Mouse (Mus musculus): Measurements from ENCODE around the gene Mpp6. TPM values are rescaled to one million over a fixed set of nuclear protein-coding genes. Genes with fewer than 3 reads are reported as not detected.
A peak's percentile ranks its signal among the peaks of the same experiment; 100 is the strongest.

Mpp6 gene
- polyA plus RNA-seq, 1 experiment = 77.8 TPM

DNA sequence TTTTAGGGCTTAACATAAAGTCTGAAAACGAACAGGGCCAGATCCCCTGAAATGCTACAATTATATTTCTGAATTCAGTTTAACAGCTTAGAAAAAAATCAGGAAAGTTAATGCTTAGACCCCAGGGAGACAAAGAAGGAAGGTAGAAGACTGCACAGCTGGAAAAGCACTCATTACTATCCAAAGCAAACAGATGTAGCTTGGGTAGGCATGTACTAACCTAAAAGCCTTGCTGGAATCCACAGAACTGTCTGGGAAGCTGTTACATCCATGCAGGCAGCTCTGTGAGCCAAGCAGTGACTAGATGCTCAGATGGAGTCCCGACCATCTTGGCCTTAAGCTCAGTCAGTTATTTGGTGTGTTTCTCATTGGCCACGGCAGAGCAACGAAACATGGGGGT is 24.8 kb upstream of the Mpp6 start:
- TF ChIP-seq POLR2A (IDR thresholded peaks at IDR 0.05; ENCODE audit: insufficient read depth, low read length) (no peak), CTCF (IDR thresholded peaks at IDR 0.05; ENCODE audit: low read depth, low read length) (no peak), EP300 (IDR thresholded peaks at IDR 0.05; ENCODE audit: insufficient read depth, low read depth, low read length) (no peak)
- H3K9ac ChIP-seq (ENCODE audit: low read depth, poor library complexity, severe bottlenecking) = no peak overlapping the region
- no peaks in the 10 kb centered on the region for H3K4me1 ChIP-seq (ENCODE audit: control insufficient read depth, insufficient read depth, low read length)
- H3K36me3 ChIP-seq (ENCODE audit: control insufficient read depth, insufficient read depth, low read length, poor library complexity, severe bottlenecking) = no peaks in the 10 kb centered on the region
- H3K9me3 ChIP-seq (replicated peaks; ENCODE audit: control insufficient read depth, insufficient read depth, low read length, poor library complexity, severe bottlenecking) = no peaks in the 10 kb centered on the region; the same call in 1 of the 2 replicates
- no peak overlapping the region for H3K4me3 ChIP-seq (ENCODE audit: low read depth, low read length)
- H3K27ac ChIP-seq (ENCODE audit: insufficient read depth, low read length) = no peak overlapping the region
- H3K27me3 ChIP-seq (ENCODE audit: control insufficient read depth, insufficient read depth, low read length, poor library complexity, severe bottlenecking) = no peaks in the 10 kb centered on the region

DNA sequence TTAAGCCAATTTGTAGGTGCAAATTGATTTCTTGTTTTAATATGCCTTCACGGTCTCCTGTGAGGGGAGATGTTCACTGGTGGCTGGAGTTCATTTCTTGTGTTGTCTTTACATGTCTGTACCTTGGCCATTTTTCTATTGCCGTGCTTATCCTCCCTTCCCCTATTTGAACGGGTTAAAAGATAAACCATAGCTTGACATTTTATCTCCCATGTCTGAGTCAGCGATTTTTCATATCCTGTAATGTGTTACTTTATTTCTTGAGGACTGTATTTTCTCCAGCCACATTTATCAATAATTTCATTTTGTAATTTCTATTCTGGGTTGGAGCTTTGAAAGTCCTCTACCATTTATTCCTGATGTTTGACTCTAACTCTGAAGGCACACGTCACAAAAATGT is 20.7 kb upstream of the Mpp6 start:
- Histone ChIP-seq H3K4me1 (ENCODE audit: control insufficient read depth, insufficient read depth, low read length) (no peaks in the 10 kb centered on the region), H3K4me3 (ENCODE audit: low read depth, low read length) (no peak overlapping the region), H3K9ac (ENCODE audit: low read depth, poor library complexity, severe bottlenecking) (no peak overlapping the region), H3K9me3 (replicated peaks; ENCODE audit: control insufficient read depth, insufficient read depth, low read length, poor library complexity, severe bottlenecking) (no peaks in the 10 kb centered on the region; the same call in 1 of the 2 replicates), H3K27me3 (ENCODE audit: control insufficient read depth, insufficient read depth, low read length, poor library complexity, severe bottlenecking) (no peaks in the 10 kb centered on the region), H3K36me3 (ENCODE audit: control insufficient read depth, insufficient read depth, low read length, poor library complexity, severe bottlenecking) (no peaks in the 10 kb centered on the region), H3K27ac (ENCODE audit: insufficient read depth, low read length) (no peak overlapping the region)
- TF ChIP-seq EP300 (IDR thresholded peaks at IDR 0.05; ENCODE audit: insufficient read depth, low read depth, low read length) (no peak), POLR2A (IDR thresholded peaks at IDR 0.05; ENCODE audit: insufficient read depth, low read length) (no peak), CTCF (IDR thresholded peaks at IDR 0.05; ENCODE audit: low read depth, low read length) (no peak)

- TF ChIP-seq EP300 (IDR thresholded peaks at IDR 0.05; ENCODE audit: insufficient read depth, low read depth, low read length) (no peak), CTCF (IDR thresholded peaks at IDR 0.05; ENCODE audit: low read depth, low read length) (no peak), POLR2A (IDR thresholded peaks at IDR 0.05; ENCODE audit: insufficient read depth, low read length) (no peak)
- no peaks in the 10 kb centered on the region for H3K4me1 ChIP-seq (ENCODE audit: control insufficient read depth, insufficient read depth, low read length)
Observed at GRCm38 (mm10) chr6:50090221-50090620, 19.8 kb upstream of the Mpp6 start.

DNA sequence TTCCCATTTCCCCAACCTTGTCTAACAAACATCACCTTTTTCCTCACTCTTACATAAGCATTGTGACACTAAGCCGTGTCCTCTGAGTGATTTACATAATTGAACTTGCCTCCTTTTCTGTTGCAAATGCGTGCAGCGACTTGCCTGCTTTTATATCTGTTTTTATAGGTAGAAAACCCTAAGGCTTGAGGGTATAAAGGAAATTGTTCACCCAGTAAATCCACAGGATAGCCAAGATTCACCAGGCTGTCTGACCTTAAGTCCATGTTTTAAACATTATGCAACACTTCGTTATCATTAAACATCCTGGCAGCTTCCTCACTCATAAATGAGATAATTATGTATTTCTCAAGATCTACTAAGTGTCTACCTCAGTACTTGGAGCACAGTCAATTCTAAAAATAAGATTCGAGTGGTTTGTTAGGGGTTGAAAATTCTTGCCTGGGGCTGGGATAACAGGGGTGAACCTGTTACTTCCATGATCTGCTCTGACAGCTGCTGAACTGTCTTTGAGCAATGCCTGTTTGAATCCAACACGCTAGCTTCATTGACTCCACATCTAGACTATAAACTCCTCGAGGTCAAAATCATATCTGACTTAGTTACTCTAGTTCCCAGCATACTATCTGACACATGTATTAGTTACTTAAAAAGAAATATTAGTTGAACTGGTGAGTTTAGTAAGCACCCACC is 18.4 kb upstream of the Mpp6 start:
- TF ChIP-seq CTCF (IDR thresholded peaks at IDR 0.05; ENCODE audit: low read depth, low read length) (no peak), POLR2A (IDR thresholded peaks at IDR 0.05; ENCODE audit: insufficient read depth, low read length) (no peak), EP300 (IDR thresholded peaks at IDR 0.05; ENCODE audit: insufficient read depth, low read depth, low read length) (no peak)
- Histone ChIP-seq H3K36me3 (ENCODE audit: control insufficient read depth, insufficient read depth, low read length, poor library complexity, severe bottlenecking) (no peaks in the 10 kb centered on the region), H3K4me1 (ENCODE audit: control insufficient read depth, insufficient read depth, low read length) (no peaks in the 10 kb centered on the region), H3K4me3 (ENCODE audit: low read depth, low read length) (no peak overlapping the region), H3K9ac (ENCODE audit: low read depth, poor library complexity, severe bottlenecking) (no peak overlapping the region), H3K9me3 (replicated peaks; ENCODE audit: control insufficient read depth, insufficient read depth, low read length, poor library complexity, severe bottlenecking) (no peaks in the 10 kb centered on the region; the same call in 1 of the 2 replicates), H3K27me3 (ENCODE audit: control insufficient read depth, insufficient read depth, low read length, poor library complexity, severe bottlenecking) (no peaks in the 10 kb centered on the region), H3K27ac (ENCODE audit: insufficient read depth, low read length) (no peak overlapping the region)

More at GRCm38 (mm10) chr6:50090221-50090620, 19.8 kb upstream of the Mpp6 start:
- Histone ChIP-seq H3K27ac (ENCODE audit: insufficient read depth, low read length) (no peak overlapping the region), H3K36me3 (ENCODE audit: control insufficient read depth, insufficient read depth, low read length, poor library complexity, severe bottlenecking) (no peaks in the 10 kb centered on the region), H3K9ac (ENCODE audit: low read depth, poor library complexity, severe bottlenecking) (no peak overlapping the region), H3K27me3 (ENCODE audit: control insufficient read depth, insufficient read depth, low read length, poor library complexity, severe bottlenecking) (no peaks in the 10 kb centered on the region), H3K9me3 (replicated peaks; ENCODE audit: control insufficient read depth, insufficient read depth, low read length, poor library complexity, severe bottlenecking) (no peaks in the 10 kb centered on the region; the same call in 1 of the 2 replicates), H3K4me3 (ENCODE audit: low read depth, low read length) (no peak overlapping the region)

GRCm38 (mm10) chr6:50109201-50109756 is 762 bp upstream of the Mpp6 start:
- Histone ChIP-seq H3K4me3 (ENCODE audit: low read depth, low read length) (peak overlapping the region; percentile 70), H3K36me3 (ENCODE audit: control insufficient read depth, insufficient read depth, low read length, poor library complexity, severe bottlenecking) (no peaks in the 10 kb centered on the region), H3K9ac (ENCODE audit: low read depth, poor library complexity, severe bottlenecking) (peak overlapping the region; percentile 98), H3K4me1 (ENCODE audit: control insufficient read depth, insufficient read depth, low read length) (no peaks in the 10 kb centered on the region), H3K9me3 (replicated peaks; ENCODE audit: control insufficient read depth, insufficient read depth, low read length, poor library complexity, severe bottlenecking) (no peaks in the 10 kb centered on the region), H3K27me3 (ENCODE audit: control insufficient read depth, insufficient read depth, low read length, poor library complexity, severe bottlenecking) (peaks cover 2% of the 10 kb centered on the region; the same call in 1 of the 2 replicates), H3K27ac (ENCODE audit: insufficient read depth, low read length) (no peak overlapping the region)
- TF ChIP-seq EP300 (IDR thresholded peaks at IDR 0.05; ENCODE audit: insufficient read depth, low read depth, low read length) (no peak), POLR2A (IDR thresholded peaks at IDR 0.05; ENCODE audit: insufficient read depth, low read length) (no peak), CTCF (IDR thresholded peaks at IDR 0.05; ENCODE audit: low read depth, low read length) (no peak)

DNA sequence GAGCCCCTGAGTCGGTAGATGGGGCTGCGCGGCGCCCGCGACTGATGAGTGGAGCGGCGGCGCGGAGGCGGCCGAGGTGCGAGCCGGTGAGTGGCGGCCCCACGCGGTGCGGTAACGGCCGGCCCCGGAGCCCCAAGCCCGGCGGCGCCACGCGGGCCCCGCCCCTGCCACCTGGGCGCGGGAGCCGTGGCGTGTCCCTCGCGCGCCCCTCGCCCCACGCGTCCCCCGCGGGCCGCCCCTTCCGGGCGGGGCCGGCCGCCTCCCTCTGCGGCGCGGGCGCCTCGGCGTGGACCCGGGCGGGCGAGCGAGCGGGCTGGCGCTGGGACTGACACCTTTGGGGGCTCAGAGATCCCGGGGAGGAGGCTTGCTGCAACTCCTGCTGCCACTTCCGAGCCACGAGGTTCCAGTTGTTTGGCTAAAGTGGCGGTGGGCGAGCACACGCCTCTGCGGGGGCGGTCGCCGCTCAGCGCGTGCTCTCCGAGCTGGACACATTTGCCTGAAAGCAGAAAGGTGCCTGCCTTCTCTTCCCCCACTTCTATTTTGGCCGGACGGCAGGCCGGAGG is 419 bp downstream of the Mpp6 start:
- Histone ChIP-seq H3K27ac (ENCODE audit: insufficient read depth, low read length) (no peak overlapping the region), H3K9ac (ENCODE audit: low read depth, poor library complexity, severe bottlenecking) (peak overlapping the region; percentile 98), H3K4me1 (ENCODE audit: control insufficient read depth, insufficient read depth, low read length) (no peaks in the 10 kb centered on the region), H3K27me3 (ENCODE audit: control insufficient read depth, insufficient read depth, low read length, poor library complexity, severe bottlenecking) (peaks cover 2% of the 10 kb centered on the region; the same call in 1 of the 2 replicates), H3K9me3 (replicated peaks; ENCODE audit: control insufficient read depth, insufficient read depth, low read length, poor library complexity, severe bottlenecking) (no peaks in the 10 kb centered on the region), H3K4me3 (ENCODE audit: low read depth, low read length) (peak overlapping the region; percentile 91), H3K36me3 (ENCODE audit: control insufficient read depth, insufficient read depth, low read length, poor library complexity, severe bottlenecking) (no peaks in the 10 kb centered on the region)
- TF ChIP-seq POLR2A (IDR thresholded peaks at IDR 0.05; ENCODE audit: insufficient read depth, low read length) = no peak
- no peak for TF ChIP-seq EP300 (IDR thresholded peaks at IDR 0.05; ENCODE audit: insufficient read depth, low read depth, low read length)
- no peak for TF ChIP-seq CTCF (IDR thresholded peaks at IDR 0.05; ENCODE audit: low read depth, low read length)
